Mouse (Mus musculus) CD8-positive naive resting alpha-beta T cell, adult 2 months (primary cell): ENCODE measurements at regions not wholly inside any gene's neighbourhood (a gene's known extent, or its start where the extent isn't known, plus 50 kb on each side); places are given as distances from the start of the nearest gene placed in this dataset.

ENCODE experiments used
- DNase-seq, 2 experiments: peaks; one replicate each; pipeline ENCODE4 v3.0.0; 2022; ENCODE audit warnings: low read depth in 2 of 2, low spot score in 2 of 2

- no peak for DNase-seq
These were observed 1143.8 kb downstream of the 4930447A16Rik start for GRCm38 (mm10) chr15:38569011-38569640.

GRCm38 (mm10) chr15:38570144-38570543 lies 1144.8 kb downstream of the 4930447A16Rik start:
- no peak for DNase-seq

- DNase-seq: no peak
These were observed 1145.4 kb downstream of the 4930447A16Rik start for GRCm38 (mm10) chr15:38570735-38571134.

GRCm38 (mm10) chr15:38572652-38573051 lies 1147.3 kb downstream of the 4930447A16Rik start:
- no peak for DNase-seq

GRCm38 (mm10) chr15:38574447-38574846 lies 1149.1 kb downstream of the 4930447A16Rik start:
- no peak for DNase-seq

GRCm38 (mm10) chr15:38575254-38575653 lies 1149.9 kb downstream of the 4930447A16Rik start:
- no peak for DNase-seq

- DNase-seq: no peak
These were observed 1152.3 kb downstream of the 4930447A16Rik start for GRCm38 (mm10) chr15:38577691-38578090.

- DNase-seq: no peak
These were observed 1154.1 kb downstream of the 4930447A16Rik start for GRCm38 (mm10) chr15:38579481-38579880.

GRCm38 (mm10) chr15:38583500-38583899 lies 1158.1 kb downstream of the 4930447A16Rik start:
- DNase-seq: no peak

GRCm38 (mm10) chr15:38584425-38584824 lies 1159.1 kb downstream of the 4930447A16Rik start:
- DNase-seq: no peak

- DNase-seq: no peak
These were observed 1160.3 kb downstream of the 4930447A16Rik start for GRCm38 (mm10) chr15:38585610-38586009.

- DNase-seq: no peak
These were observed 1161.2 kb downstream of the 4930447A16Rik start for GRCm38 (mm10) chr15:38586594-38586993.

GRCm38 (mm10) chr15:38588268-38588667 lies 1162.9 kb downstream of the 4930447A16Rik start:
- no peak for DNase-seq

- DNase-seq: no peak
These were observed 1163.7 kb downstream of the 4930447A16Rik start for GRCm38 (mm10) chr15:38589010-38589409.

GRCm38 (mm10) chr15:38589675-38590074 lies 1164.3 kb downstream of the 4930447A16Rik start:
- no peak for DNase-seq

- DNase-seq: no peak
These were observed 1168.7 kb downstream of the 4930447A16Rik start for GRCm38 (mm10) chr15:38594095-38594494.

- DNase-seq: no peak
These were observed 1169.4 kb downstream of the 4930447A16Rik start for GRCm38 (mm10) chr15:38594747-38595146.

- DNase-seq: no peak
These were observed 1170.5 kb downstream of the 4930447A16Rik start for GRCm38 (mm10) chr15:38595820-38596219.

- no peak for DNase-seq
These were observed 1172.1 kb downstream of the 4930447A16Rik start for GRCm38 (mm10) chr15:38597458-38597857.

GRCm38 (mm10) chr15:38601436-38601835 lies 1176.1 kb downstream of the 4930447A16Rik start:
- DNase-seq: peak; percentile 32 to 46

GRCm38 (mm10) chr15:38602187-38602870 lies 1177.0 kb downstream of the 4930447A16Rik start:
- peak; percentile 63 to 67 for DNase-seq

- no peak for DNase-seq
These were observed 1178.6 kb downstream of the 4930447A16Rik start for GRCm38 (mm10) chr15:38603918-38604317.

- DNase-seq: peak; percentile 37 to 60
These were observed 1182.0 kb downstream of the 4930447A16Rik start for GRCm38 (mm10) chr15:38607368-38607767.
